Mouse (Mus musculus): ENCODE measurements around the gene Rpp21. TPM values are rescaled to one million over a fixed set of nuclear protein-coding genes. Genes with fewer than 3 reads are reported as not detected.
A peak's percentile ranks its signal among the peaks of the same experiment; 100 is the strongest.

Gene Rpp21
- polyA plus RNA-seq (2015; fragmentation: Nextera tagmentation; extraction: Ambion mirVana): 107 and 110 TPM in 2 replicates

GRCm38 (mm10) chr17:36257969-36258368 is at the start of gene Rpp21:
Gene Rpp21 (minus strand): TSS chr17:36258069.
- no peak for ATAC-seq (ENCODE audit: low FRiP score, low TSS enrichment)
- Histone ChIP-seq H3K4me3 (ENCODE audit: low read length) (peak within 1 kb of the TSS; percentile 87), H3K9ac (replicated peaks; ENCODE audit: low read length) (peak within 1 kb of the TSS; percentile 82), H3K4me1 (ENCODE audit: insufficient read depth, low read length) (peaks cover 7% of the 10 kb centered on the region), H3K4me2 (replicated peaks; ENCODE audit: low read depth, low read length) (peak within 1 kb of the TSS; percentile 53), H3K27ac (ENCODE audit: low read length) (peak within 1 kb of the TSS; percentile 78), H3K9me3 (ENCODE audit: low read length) (no peaks in the 10 kb centered on the region), H3K27me3 (ENCODE audit: insufficient read depth, low read length) (no peaks in the 10 kb centered on the region), H3K36me3 (ENCODE audit: insufficient read depth, low read length) (peaks cover 32% of the 10 kb centered on the region)
- WGBS: 50% methylated on average over 6 of the region's 6 CpGs

- 97% methylated on average over 2 of the region's 2 CpGs for WGBS
- Histone ChIP-seq H3K27ac (ENCODE audit: low read length) (no peak within 1 kb of the TSS), H3K4me1 (ENCODE audit: insufficient read depth, low read length) (no peaks in the 10 kb centered on the region), H3K27me3 (ENCODE audit: insufficient read depth, low read length) (no peaks in the 10 kb centered on the region), H3K9me3 (ENCODE audit: low read length) (0 out of 2 replicates have a peak, but pooled peaks cover 3% of the 10 kb centered on the region), H3K4me3 (ENCODE audit: low read length) (no peak within 1 kb of the TSS), H3K9ac (replicated peaks; ENCODE audit: low read length) (no peak within 1 kb of the TSS), H3K4me2 (replicated peaks; ENCODE audit: low read depth, low read length) (no peak within 1 kb of the TSS), H3K36me3 (ENCODE audit: insufficient read depth, low read length) (peaks cover 10% of the 10 kb centered on the region)
- no peak for ATAC-seq (ENCODE audit: low FRiP score, low TSS enrichment)
Measured at GRCm38 (mm10) chr17:36286390-36286789, 28.5 kb upstream of the Rpp21 start, which contains the start of gene H2-M10.2. Gene H2-M10.2 (minus strand): TSS chr17:36286490.

DNA sequence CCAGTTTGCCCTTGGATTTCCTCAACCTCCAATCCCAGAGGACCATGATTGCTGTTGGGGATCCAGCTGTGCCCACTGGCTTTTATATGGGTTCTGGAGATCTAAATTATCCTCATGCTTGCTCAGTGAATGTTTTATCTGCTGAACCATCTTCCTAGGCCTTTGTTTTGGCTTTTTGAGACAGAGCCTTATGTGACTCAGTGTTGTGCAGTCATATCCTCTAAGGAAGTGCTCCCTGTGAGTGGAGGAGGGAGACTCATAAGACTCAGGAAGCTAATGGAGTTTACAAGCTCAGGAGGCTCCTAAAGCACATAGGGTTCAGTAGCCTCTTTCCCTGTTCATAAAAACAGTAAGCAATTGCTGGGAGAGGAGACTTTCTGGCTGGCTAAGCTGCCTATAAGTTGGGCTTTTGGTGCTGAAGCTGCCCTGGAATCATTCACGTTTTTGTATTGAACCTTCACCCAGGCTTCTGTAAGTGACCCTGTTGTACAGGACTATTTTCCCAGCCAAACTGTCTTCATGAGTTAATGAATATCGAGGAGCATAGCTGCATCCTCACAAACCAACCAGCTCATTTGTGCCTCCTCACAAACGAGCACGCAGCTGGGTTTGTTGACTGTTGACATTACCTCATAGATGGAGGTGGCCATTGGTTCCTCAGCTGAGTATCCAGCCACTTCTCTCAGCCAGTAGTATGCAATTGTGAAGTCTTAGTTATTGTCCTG is 23.8 kb upstream of the Rpp21 start:
- WGBS: 86% methylated on average over 4 of the region's 4 CpGs
- Histone ChIP-seq H3K4me2 (replicated peaks; ENCODE audit: low read depth, low read length) (no peak overlapping the region), H3K9me3 (ENCODE audit: low read length) (0 out of 2 replicates have a peak, but pooled peaks cover 3% of the 10 kb centered on the region), H3K9ac (replicated peaks; ENCODE audit: low read length) (no peak overlapping the region), H3K4me3 (ENCODE audit: low read length) (no peak overlapping the region), H3K36me3 (ENCODE audit: insufficient read depth, low read length) (peaks cover 35% of the 10 kb centered on the region), H3K27ac (ENCODE audit: low read length) (no peak overlapping the region), H3K27me3 (ENCODE audit: insufficient read depth, low read length) (no peaks in the 10 kb centered on the region), H3K4me1 (ENCODE audit: insufficient read depth, low read length) (no peaks in the 10 kb centered on the region)
- ATAC-seq (ENCODE audit: low FRiP score, low TSS enrichment): no peak

- no peak overlapping the region for H3K4me3 ChIP-seq (ENCODE audit: low read length)
- H3K9ac ChIP-seq (replicated peaks; ENCODE audit: low read length): no peak overlapping the region
- H3K9me3 ChIP-seq (ENCODE audit: low read length): no peaks in the 10 kb centered on the region
- peaks cover 24% of the 10 kb centered on the region for H3K36me3 ChIP-seq (ENCODE audit: insufficient read depth, low read length)
- no peak for ATAC-seq (ENCODE audit: low FRiP score, low TSS enrichment)
- no peaks in the 10 kb centered on the region for H3K27me3 ChIP-seq (ENCODE audit: insufficient read depth, low read length)
- no peak overlapping the region for H3K27ac ChIP-seq (ENCODE audit: low read length)
- WGBS: 84% methylated on average over 4 of the region's 4 CpGs
- H3K4me2 ChIP-seq (replicated peaks; ENCODE audit: low read depth, low read length): no peak overlapping the region
- H3K4me1 ChIP-seq (ENCODE audit: insufficient read depth, low read length): peaks cover 25% of the 10 kb centered on the region
Measured at GRCm38 (mm10) chr17:36274776-36275175, 16.9 kb upstream of the Rpp21 start.

DNA sequence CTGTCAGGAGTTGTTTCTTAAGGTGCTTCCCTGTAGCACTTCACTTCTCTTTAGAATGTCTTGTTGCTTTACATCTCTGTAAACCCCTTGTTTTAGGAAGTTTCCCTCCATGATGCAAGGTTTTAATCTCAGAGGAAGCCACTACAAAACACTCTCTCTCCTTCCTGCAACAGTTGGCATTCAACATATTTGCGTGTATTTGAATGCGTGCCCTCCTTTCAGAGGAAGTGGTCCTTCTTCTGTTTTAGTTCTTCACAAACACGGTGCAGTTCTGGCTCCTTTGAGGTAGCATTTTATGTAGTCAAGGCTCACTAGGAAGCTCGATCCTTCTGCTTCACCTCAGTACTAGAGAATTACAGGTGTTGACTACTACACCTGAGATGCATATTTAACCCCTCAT is 15.9 kb upstream of the Rpp21 start:
- no peak overlapping the region for H3K27ac ChIP-seq (ENCODE audit: low read length)
- H3K27me3 ChIP-seq (ENCODE audit: insufficient read depth, low read length): no peaks in the 10 kb centered on the region
- no peak overlapping the region for H3K4me3 ChIP-seq (ENCODE audit: low read length)
- peaks cover 21% of the 10 kb centered on the region for H3K36me3 ChIP-seq (ENCODE audit: insufficient read depth, low read length)
- peaks cover 25% of the 10 kb centered on the region for H3K4me1 ChIP-seq (ENCODE audit: insufficient read depth, low read length)
- H3K9me3 ChIP-seq (ENCODE audit: low read length): no peaks in the 10 kb centered on the region
- no peak for ATAC-seq (ENCODE audit: low FRiP score, low TSS enrichment)
- no peak overlapping the region for H3K9ac ChIP-seq (replicated peaks; ENCODE audit: low read length)
- H3K4me2 ChIP-seq (replicated peaks; ENCODE audit: low read depth, low read length): no peak overlapping the region
- WGBS: 86% methylated on average over 4 of the region's 4 CpGs

GRCm38 (mm10) chr17:36272643-36273366 is 14.9 kb upstream of the Rpp21 start:
- H3K9ac ChIP-seq (replicated peaks; ENCODE audit: low read length): peak overlapping the region; percentile 98
- no peaks in the 10 kb centered on the region for H3K9me3 ChIP-seq (ENCODE audit: low read length)
- 79% methylated on average over 9 of the region's 9 CpGs for WGBS
- no peak for ATAC-seq (ENCODE audit: low FRiP score, low TSS enrichment)
- H3K4me3 ChIP-seq (ENCODE audit: low read length): peak overlapping the region; percentile 96
- H3K27me3 ChIP-seq (ENCODE audit: insufficient read depth, low read length): no peaks in the 10 kb centered on the region
- no peak overlapping the region for H3K27ac ChIP-seq (ENCODE audit: low read length)
- H3K4me2 ChIP-seq (replicated peaks; ENCODE audit: low read depth, low read length): peak overlapping the region; percentile 96
- H3K36me3 ChIP-seq (ENCODE audit: insufficient read depth, low read length): peaks cover 20% of the 10 kb centered on the region
- peaks cover 25% of the 10 kb centered on the region for H3K4me1 ChIP-seq (ENCODE audit: insufficient read depth, low read length)

DNA sequence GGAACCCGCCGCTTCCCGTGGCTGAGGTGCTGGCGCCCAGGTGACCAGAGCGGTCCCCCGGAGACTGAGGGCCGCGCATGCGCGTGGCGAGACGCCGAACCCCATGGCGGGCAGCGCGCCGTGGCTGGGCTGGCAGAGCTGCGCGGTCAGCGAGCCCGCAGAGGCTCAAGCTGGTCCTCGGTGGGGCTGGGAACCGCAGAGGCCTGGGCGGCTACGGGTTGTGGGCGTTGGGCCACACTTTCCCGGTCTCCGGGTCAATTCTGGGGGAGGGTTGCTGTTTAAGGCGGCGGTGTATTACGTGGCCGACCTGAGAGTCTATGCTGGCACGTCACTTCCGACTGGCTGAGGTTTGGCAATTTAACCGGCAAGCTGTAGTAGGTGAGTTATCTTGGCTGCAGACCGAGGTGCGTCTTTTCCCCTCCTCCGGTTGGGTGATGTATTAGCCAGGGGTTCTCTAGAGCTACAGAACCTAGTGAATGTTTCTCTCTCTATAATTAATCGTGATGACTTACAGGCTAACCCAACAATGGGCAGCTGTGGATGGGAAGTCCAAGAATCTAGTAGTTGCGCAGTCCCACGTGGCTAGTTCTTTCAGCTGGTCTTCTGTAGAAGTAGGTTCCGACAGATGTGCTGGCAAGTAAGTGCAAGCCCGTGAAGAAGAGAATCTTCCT is 13.9 kb upstream of the Rpp21 start, which contains the start of gene Trim39:
Gene Trim39, minus strand, starts transcription at position 662 of the 671 bp plus-strand sequence.
- no peaks in the 10 kb centered on the region for H3K9me3 ChIP-seq (ENCODE audit: low read length)
- H3K4me1 ChIP-seq (ENCODE audit: insufficient read depth, low read length): peaks cover 25% of the 10 kb centered on the region
- H3K4me3 ChIP-seq (ENCODE audit: low read length): peak within 1 kb of the TSS; percentile 96
- H3K27me3 ChIP-seq (ENCODE audit: insufficient read depth, low read length): no peaks in the 10 kb centered on the region
- WGBS: 1% methylated on average over 41 of the region's 43 CpGs
- peak; percentile 88 for ATAC-seq (ENCODE audit: low FRiP score, low TSS enrichment)
- peaks cover 27% of the 10 kb centered on the region for H3K36me3 ChIP-seq (ENCODE audit: insufficient read depth, low read length)
- peak within 1 kb of the TSS; percentile 98 for H3K9ac ChIP-seq (replicated peaks; ENCODE audit: low read length)
- H3K27ac ChIP-seq (ENCODE audit: low read length): peak within 1 kb of the TSS; percentile 88
- H3K4me2 ChIP-seq (replicated peaks; ENCODE audit: low read depth, low read length): peak within 1 kb of the TSS; percentile 96

GRCm38 (mm10) chr17:36270956-36271585 is 13.2 kb upstream of the Rpp21 start:
- peak; percentile 94 for ATAC-seq (ENCODE audit: low FRiP score, low TSS enrichment)
- under 1% methylated on average over 79 of the region's 84 CpGs for WGBS

GRCm38 (mm10) chr17:36265834-36266233 is 8.0 kb upstream of the Rpp21 start:
- Histone ChIP-seq H3K4me3 (ENCODE audit: low read length) (no peak overlapping the region), H3K9ac (replicated peaks; ENCODE audit: low read length) (no peak overlapping the region), H3K27ac (ENCODE audit: low read length) (no peak overlapping the region), H3K36me3 (ENCODE audit: insufficient read depth, low read length) (peaks cover 52% of the 10 kb centered on the region), H3K9me3 (ENCODE audit: low read length) (no peaks in the 10 kb centered on the region), H3K4me1 (ENCODE audit: insufficient read depth, low read length) (peaks cover 9% of the 10 kb centered on the region), H3K27me3 (ENCODE audit: insufficient read depth, low read length) (no peaks in the 10 kb centered on the region), H3K4me2 (replicated peaks; ENCODE audit: low read depth, low read length) (no peak overlapping the region)
- WGBS: 76% methylated on average over 5 of the region's 5 CpGs
- ATAC-seq (ENCODE audit: low FRiP score, low TSS enrichment): no peak

More at GRCm38 (mm10) chr17:36270956-36271585, 13.2 kb upstream of the Rpp21 start:
- peaks cover 25% of the 10 kb centered on the region for H3K4me1 ChIP-seq (ENCODE audit: insufficient read depth, low read length)
- peak overlapping the region; percentile 96 for H3K4me2 ChIP-seq (replicated peaks; ENCODE audit: low read depth, low read length)
- H3K27me3 ChIP-seq (ENCODE audit: insufficient read depth, low read length): no peaks in the 10 kb centered on the region
- H3K9me3 ChIP-seq (ENCODE audit: low read length): no peaks in the 10 kb centered on the region
- peak overlapping the region; percentile 88 for H3K27ac ChIP-seq (ENCODE audit: low read length)
- peak overlapping the region; percentile 98 for H3K9ac ChIP-seq (replicated peaks; ENCODE audit: low read length)
- peak overlapping the region; percentile 96 for H3K4me3 ChIP-seq (ENCODE audit: low read length)
- H3K36me3 ChIP-seq (ENCODE audit: insufficient read depth, low read length): peaks cover 27% of the 10 kb centered on the region
